Mouse (Mus musculus): ENCODE measurements around the gene Slc35a1.

DNA sequence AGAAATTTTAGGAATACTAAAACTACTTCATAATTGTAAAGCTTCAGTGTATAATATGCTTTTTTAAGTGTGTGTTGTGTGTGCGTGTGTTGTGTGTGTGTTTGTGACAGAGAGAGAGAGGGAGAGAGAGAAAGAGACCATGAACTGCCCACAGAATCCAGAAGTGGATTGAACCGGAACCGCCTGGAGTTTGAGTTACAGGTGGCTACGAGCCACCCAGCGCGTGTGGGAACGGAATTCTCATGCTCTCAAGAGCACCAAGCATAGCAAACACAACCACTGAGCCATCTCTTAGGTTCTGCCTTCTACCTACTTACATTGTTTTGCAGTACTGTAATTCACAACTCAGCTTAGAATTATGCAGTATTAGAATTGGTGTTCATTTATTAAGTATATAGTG lies 53.1 kb downstream of the Slc35a1 start:
- TF ChIP-seq CTCF (conservative IDR thresholded peaks at IDR 0.05; ENCODE audit: low read length), result no peak
- TF ChIP-seq POU5F1 (IDR thresholded peaks at IDR 0.05; ENCODE audit: borderline replicate concordance, low read length), result no peak
